Mouse (Mus musculus) megakaryocyte-erythroid progenitor cell, adult 5-6 weeks (primary cell): Measurements from ENCODE around the gene Cd300ld3. TPM values are rescaled to one million over a fixed set of nuclear protein-coding genes. Genes with fewer than 3 reads are reported as not detected.

Experiments used
- ATAC-seq: replicated peaks from 2 replicates; pipeline ENCODE4 v1.8.0; 2016; ENCODE audit warnings: mild to moderate bottlenecking, inconsistent platforms; ENCODE audit not compliant: severe bottlenecking, poor library complexity, low FRiP score, low TSS enrichment
- total RNA-seq, 2 experiments: library from RNA; stranded (forward) in 1 of 2; stranded (reverse) in 1 of 2; fragments of 200-1000, 215-1000 nt in 1 of 2; fragments of >200 nt in 1 of 2; fragmentation: Nextera tagmentation in 1 of 2; gene quantifications; 2 replicates each; pipeline ENCODE4 v1.2.3; 2014 to 2017

The Cd300ld3 gene
- total RNA-seq (2014; fragmentation: Nextera tagmentation) (not detected in 2 replicates), total RNA-seq (2017) (1.3 TPM in 1 of 2 replicates, not detected in the other)

DNA sequence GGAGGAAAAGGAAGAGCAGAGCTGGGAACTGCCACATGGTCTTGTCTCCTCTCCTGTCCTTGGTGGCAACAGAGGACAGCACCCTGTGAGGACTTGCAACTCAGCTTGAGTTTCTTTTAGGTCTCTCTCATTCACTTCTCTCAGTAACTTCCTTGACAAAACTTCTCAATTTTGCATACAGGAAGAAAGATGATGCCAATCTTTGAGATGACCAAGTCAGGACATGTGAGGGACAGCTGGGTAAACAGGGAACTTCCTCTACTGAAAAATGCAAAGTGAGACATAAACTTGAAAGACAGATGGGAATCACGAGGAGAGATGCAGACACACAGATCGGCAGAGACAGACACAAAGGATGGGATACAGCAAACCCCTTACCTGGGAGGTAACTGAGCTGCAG lies at the start of gene Cd300ld3:
Cd300ld3 (minus strand) TSS at position 151 of the 400 bp plus-strand sequence.
- ATAC-seq: no peak

DNA sequence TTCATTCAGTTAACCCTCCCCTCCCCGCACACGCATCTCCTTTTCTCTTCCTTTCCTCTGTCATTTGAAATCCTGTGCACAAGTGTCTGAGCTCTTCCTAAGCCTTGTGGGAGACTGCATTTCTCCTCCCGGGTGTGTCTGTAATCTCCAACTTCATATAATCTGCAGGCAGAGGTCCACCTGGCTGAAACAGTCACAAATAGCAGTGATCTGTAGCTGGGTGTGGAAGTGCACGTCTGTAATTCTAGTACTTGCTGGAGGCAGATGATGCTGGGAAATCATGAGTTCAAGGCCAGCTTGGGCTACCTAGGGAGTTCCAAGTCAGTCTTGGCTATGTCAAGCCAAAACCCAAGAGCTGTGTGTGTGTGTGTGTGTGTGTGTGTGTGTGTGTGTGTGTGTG lies 43.9 kb upstream of the Cd300ld3 start:
- no peak for ATAC-seq

DNA sequence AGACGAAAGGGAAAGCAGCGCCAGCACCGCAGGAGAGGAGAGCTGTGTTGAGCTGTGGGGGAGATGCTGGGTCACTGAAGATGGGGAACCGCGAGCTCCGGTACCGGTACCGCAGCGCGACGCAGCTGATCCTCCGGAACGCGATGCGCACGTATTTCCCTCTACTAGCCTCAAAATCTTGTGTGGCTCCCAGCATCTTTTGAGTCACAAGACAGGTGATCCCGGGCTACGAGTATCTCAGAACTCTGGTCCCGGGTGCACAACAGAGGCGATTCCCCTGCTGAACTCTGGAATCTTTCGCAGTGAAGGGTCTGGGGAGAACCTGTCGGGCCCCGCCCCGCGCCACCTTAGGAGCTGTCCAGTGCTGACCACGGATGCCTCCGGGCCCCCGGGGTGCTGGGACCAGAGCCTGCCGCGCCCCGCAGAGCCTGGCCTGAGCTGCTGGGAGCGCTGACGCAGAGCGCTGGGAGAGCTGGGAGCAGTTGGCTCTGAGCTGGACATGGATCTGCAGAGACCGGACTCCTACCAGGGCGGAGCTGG lies 43.2 kb upstream of the Cd300ld3 start, which contains the start of gene Rab37:
Rab37 (plus strand) TSS at position 70 of the 540 bp plus-strand sequence.
- ATAC-seq: peak; percentile 77

DNA sequence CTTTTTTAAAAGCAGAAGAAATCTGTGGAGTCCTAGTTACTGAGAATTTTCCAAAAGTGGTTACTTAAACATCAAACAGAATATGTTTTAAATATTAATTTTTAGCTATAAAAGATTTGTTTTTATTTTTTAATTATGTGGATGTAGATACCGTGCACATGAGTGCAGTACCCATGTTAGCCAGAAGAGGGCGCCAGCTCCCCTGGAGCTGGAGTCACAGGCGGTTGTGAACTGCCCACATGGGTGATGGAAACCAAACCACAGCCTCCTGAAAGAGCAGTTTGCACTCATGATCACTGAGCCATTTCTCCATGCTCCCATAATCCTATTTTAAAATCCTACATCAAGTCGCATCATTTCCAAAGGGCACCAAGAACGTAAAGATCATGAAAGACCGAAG lies 41.6 kb upstream of the Cd300ld3 start:
- ATAC-seq: no peak

DNA sequence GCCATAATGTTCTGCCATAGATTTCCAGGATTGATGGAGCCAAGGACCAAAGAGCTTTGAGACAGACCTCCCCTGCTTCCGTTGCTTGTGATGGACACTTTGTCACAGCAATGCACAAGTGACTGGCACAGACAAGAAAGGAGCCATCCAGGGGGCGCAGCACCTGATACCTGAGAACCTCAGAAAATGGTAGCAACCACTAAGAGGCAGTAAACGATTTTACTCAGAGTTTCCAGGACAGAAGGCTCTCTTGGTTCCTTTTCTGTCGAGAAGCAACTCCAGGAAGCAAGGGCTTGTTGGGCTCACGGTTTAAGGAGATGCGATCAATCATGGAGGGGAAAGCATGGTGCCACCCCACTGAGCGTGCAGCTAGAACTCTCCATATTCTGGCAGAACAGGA lies 38.0 kb upstream of the Cd300ld3 start:
- ATAC-seq: no peak

DNA sequence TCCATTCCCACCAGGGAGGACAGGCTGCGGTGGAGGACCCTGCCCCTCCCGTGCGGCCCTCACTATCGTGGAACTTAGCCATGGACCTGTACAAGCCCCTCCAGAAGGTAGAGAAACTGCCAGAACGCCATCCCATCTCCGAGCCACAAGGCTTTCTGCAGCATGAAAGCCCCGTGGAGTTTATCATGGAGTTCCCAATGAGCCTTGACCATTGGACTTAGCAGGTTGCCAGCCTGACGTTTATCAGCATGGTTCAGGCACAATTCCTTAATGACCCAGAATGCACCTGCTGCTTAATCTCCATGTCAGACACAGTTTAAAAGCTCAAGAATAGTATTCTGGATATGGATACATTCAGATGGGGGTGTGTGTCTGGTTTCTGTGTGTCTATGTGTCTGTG lies 36.9 kb upstream of the Cd300ld3 start:
- no peak for ATAC-seq

DNA sequence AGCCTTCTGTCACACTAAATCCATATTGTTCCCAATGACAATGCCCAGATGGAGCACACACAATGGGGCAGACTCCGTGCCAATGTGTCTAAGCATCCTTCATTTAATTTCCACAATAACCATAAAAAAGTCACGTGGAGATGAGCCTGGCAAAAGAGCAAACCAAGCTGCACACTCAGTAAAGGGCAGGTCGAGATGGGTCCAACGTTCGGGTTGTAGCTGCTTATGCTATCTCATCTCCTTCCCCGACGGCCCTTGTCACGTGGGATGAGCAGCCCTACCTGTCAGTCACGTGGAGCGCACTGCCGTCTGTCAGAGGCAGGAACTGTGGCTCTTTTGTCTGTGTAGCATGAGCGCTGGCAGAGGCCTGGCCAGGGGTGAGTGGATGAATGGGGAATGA lies 36.4 kb upstream of the Cd300ld3 start:
- no peak for ATAC-seq

DNA sequence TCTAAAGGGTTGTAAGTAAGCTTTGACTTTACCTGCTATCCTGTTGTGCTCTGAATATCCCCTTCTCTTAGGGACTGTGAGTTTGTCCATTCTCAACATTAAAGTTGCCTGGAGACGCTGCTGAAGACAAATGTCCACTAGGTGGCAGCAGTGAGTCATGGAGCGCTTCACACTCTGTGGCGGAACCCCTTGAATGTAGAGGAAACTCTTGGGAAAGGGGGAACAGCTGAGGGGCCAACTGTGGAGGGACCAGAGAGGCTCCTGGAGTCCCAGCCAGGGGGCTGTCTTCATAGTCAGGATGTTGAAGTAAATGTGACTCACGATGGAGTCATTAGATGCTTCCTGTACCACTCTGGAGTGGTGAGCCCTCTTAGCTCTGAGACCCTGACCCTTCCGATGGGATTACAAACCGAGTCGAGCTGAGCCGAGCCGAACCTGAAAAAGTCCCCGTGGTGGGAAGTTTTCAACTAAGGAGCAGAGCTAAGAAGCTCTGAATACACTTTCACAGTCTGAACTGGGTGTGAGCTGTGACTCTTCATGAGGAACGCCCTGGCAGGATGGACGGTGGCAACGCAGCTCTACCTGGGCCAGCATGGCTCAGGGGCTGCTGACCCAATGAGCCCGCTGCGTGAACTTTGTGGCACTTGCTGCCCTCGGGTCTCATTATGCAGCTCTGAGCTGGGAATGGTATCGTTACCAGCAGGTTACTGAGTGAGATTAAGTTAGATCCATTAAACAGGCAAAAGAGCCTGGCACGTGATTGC lies 35.3 kb upstream of the Cd300ld3 start:
- ATAC-seq: peak; percentile 80

DNA sequence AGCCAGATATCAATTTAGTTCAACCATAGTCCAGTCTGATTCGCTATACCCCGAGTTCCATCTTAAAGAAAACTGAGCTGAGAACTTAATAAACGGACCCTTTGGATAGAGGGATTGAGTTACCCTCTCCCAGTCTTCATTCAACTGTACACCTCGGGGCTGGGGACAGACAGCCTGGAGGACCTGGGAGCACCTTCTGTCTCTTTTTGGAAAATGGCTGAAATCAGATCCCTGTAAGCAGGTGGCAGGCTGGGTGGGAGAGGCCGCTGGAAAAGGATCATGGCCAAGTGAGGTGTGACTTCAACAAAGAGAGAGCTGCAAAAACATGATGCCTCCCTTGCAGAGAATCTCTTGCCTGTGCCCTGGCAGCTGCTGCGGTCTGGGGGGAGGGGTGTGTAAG lies 34.0 kb upstream of the Cd300ld3 start:
- ATAC-seq: no peak

DNA sequence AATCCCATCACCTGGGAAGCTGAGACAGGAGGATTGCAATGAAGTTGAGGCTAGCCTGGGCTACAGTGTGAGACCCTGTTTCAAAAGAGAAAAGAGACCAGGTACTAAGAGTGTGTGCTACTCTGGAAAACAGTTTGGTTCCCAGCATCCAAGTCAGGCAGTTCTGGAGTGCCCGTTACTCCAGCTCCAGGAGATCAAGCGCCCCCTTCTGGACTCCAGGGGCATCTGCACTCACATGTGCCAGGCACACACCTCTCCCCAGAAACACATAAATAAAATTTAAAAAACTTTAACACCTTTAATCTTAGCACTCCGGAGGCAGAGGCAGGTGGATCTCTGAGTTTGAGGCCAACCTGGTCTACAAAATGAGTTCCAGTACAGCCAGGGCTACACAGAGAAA lies 33.2 kb upstream of the Cd300ld3 start:
- ATAC-seq: no peak

DNA sequence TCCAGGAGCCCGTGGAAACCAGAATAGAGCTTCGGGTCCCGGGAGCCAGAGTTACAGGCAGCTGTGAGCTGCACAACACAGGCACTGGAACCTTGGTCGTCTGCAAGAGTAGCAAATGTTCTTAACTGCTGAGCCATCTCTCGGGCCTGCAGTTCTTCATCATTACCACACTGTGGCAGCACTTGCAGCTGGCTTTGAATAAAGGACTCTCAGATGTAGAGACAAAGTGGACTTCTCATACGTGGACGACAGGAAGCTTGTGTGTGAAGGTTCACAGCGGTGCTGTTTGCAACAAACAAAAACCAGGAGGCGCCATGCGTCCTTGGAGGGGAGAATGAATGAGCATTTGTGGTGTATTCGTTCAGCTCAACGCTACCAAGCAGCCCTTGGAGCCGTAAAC lies 32.7 kb upstream of the Cd300ld3 start:
- ATAC-seq: peak; percentile 69; the same call in 1 of the 2 replicates

DNA sequence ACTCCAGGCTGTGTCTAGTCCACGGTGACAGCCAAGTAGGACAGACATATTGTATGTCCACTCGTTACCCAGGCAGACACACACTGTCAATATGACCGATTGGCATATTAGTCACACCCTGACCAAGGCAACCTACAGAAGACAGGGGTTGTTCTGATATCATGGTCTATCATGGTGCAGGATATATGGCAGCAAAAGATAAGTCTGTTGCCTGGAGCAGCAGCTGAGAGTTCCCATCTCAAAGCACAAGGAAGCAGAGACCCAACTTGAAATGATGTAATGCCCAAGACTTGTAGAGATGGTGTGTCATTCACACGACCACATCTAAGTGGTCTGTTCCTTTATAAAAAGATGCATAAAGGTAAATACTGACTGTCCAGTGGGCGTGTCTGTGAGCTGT lies 30.5 kb upstream of the Cd300ld3 start:
- no peak for ATAC-seq

DNA sequence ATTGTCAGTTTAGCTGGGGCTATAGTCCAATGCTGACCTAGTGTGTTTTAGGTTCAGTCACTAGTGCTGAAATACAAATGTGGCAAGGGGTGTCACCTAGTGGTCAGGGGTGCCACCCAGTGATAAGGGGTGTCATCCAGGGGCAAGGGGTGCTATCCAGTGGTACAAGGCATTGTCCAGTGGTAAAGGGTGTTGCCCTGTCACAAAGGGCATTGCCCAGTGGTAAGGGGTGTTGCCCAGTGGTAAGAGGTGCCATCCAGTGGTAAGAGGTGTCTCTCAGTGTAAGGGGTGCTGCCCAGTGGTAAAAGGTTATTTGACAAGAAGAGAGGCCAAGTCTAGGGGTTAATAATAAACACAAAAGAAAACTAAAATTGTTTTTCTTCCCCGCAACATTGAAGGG lies 29.2 kb upstream of the Cd300ld3 start:
- no peak for ATAC-seq

DNA sequence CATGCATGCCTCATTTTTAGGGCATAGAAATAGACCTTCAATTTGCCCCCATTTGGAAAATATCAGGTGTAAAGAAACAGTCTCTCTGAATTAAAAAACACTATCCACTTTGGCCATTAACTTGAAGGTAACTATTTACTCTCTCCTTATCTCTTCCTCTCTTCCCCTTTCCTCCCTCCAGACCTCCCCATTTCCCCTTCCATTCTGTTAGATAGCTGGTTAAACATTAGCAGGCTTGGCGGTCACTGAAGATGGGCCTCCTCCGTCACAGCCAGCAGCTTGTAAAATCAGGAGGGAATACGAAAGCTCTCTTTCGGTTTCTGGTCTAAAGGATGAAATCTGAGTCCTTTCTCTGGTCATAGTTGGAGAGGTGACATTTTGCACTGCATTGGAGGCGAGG lies 27.6 kb upstream of the Cd300ld3 start:
- no peak for ATAC-seq

DNA sequence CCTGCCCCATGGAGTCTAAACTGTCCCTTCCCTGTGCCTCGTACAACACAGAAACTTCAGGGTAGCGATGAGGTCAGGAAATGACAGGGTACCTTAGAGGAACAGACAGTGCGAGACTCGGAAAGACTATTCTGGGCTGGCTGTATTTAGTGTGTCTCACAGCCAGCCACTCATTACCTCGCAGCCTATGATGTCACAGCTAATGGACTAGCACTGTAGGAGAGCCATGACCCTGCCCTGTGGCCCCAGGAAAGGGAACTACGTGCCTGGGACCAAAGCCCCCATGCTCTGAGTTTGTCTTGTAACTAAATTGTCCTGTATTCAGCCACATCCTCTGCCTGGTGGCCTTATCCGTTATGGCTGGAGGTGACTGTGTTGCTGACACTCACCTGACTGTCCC lies 27.2 kb upstream of the Cd300ld3 start:
- no peak for ATAC-seq

DNA sequence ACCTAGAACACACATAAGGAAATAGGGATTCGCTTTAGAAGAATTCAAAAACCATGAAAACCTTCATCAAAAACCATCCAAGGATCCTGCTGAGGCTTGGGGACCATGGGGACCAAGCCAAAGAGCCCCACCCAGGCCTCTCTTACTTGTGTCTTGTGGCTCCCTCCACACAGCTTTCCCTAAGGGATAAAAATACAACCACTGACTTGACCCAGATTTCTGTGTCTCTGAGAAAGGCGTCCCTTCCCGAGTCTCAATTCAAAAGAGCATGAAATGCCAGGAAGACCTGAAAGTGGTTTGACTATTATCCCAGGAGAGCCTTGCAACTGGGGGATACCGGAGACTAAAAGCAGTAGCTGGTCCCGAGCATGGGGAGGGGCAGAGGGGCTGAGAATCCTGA lies 24.8 kb upstream of the Cd300ld3 start:
- ATAC-seq: no peak

DNA sequence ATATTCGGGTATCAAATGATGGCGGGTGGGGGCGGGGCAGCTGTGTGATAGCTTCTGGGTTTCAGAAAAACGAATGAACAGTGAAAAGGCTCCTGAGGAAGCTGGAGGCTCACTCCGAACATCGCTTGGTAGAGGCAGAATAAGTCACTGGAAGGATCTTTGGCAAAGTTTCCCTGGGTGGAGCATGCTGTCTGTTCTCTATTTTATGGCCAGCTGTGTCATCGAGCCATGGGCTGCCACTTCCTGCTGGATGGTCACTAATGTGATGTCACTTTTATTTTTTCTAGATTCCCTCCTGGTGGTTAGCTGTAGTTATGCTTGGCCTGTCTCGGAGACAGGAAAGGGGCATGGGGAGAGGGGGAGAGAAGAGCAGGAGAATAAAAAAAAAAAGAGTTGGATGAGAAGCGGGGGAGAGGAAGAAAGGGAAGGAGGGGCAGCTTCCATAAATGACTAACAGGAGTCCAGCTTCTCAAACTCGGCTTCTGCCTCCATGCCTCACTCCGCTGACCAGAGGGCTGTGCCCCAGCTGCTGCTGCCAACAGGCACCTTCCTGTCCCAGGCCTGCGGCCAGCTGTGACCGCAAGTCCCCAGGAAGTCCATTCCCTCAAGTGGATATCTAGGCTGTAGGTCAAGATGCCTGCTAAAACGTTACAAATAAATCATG lies 23.6 kb upstream of the Cd300ld3 start:
- ATAC-seq: no peak

DNA sequence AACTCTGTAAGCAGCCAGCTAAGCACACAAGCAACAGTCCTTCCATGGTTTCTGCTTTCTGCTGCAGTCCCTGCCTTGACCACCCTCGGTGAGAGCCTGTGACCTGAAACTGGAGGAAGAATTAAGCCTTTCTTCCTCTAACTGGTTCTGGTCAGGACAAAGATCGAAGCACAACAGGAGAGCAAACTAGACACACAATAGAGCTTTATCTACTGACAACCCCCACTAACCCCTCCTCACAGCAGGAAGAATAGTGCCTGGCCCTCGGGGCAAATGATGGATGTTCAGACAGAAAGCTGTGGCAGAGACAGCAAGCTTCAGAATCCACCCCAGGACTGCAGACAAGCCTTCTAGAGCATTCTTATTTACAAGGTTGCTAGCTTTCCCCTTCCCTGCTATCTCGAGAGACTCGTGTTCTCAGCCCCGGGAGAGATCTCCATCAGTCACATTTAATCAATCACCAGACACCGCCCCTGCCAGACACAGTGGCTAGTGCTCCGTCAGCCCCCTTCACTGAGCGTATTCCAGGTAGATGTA lies 22.9 kb upstream of the Cd300ld3 start:
- no peak for ATAC-seq

DNA sequence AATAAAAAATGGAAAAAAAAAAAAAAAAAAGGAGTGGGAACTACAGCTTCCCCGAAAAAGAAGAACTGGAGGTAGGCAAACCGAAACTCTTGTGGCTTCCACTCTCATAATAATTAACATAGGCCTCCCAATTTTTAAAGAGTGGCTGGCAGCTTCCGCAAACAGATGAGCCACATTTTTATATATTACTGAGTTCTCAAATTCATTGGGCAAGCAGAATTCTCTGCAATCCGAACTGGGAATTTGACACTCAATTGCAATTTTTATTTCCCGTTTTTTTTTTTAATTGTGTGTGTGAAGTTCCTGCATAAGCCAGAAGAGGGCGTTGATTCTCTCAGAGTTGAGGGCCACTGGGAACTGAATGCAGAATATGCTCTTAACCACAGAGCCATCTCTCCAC lies 18.6 kb upstream of the Cd300ld3 start:
- no peak for ATAC-seq

DNA sequence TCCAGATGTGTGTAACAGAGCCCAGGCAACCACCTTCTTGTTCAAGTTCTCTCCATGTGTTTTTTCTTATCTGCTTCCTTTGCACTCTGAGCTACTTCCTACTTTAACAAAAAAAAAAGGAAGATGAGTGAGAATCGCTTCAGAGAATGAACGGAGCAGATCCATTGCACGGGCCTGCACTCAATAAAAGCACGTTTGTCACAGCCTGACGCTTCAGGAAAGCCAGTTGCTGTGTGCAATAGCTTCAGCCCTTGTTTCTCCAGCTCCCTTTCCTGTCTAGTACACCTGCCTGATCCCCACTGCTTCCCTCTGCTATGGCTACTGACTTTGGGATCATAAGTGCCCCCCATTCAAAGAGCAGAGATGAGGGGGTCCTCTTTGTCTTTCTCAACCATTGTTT lies 13.9 kb upstream of the Cd300ld3 start, which contains the start of gene Cd300e:
Cd300e (minus strand) TSS at position 101 of the 400 bp plus-strand sequence.
- no peak for ATAC-seq
